Mouse (Mus musculus): Measurements from ENCODE around the gene Mtor.

Gene Mtor

GRCm38 (mm10) chr4:148435657-148436330 is 12.6 kb upstream of the Mtor start:
- in situ Hi-C loops (cut with MboI; ENCODE audit: unreplicated experiment in 2 of 2) = loop anchor here (10.0 kb wide), 2 partner anchors 321 to 481 kb away; no protein-coding TSS in a partner anchor

- in situ Hi-C loops (cut with MboI; ENCODE audit: unreplicated experiment in 2 of 2) = no loop called here
These were observed 6.5 kb upstream of the Mtor start for GRCm38 (mm10) chr4:148441931-148442330.

- in situ Hi-C loops (cut with MboI; ENCODE audit: unreplicated experiment in 2 of 2) = no loop called here
These were observed 5.8 kb upstream of the Mtor start for GRCm38 (mm10) chr4:148442598-148442997.

GRCm38 (mm10) chr4:148444250-148444967 is 4.0 kb upstream of the Mtor start, which contains the start of gene Ubiad1:
Gene Ubiad1 (minus strand): TSS chr4:148444771.
- in situ Hi-C loops (cut with MboI; ENCODE audit: unreplicated experiment in 2 of 2) = no loop called here

GRCm38 (mm10) chr4:148448853-148449245 is 438 bp downstream of the Mtor start:
- in situ Hi-C loops (cut with MboI; ENCODE audit: unreplicated experiment in 2 of 2) = no loop called here

GRCm38 (mm10) chr4:148453707-148454106 is 5.3 kb downstream of the Mtor start:
- in situ Hi-C loops (cut with MboI; ENCODE audit: unreplicated experiment in 2 of 2) = no loop called here

GRCm38 (mm10) chr4:148455477-148456025 is 7.1 kb downstream of the Mtor start:
- in situ Hi-C loops (cut with MboI; ENCODE audit: unreplicated experiment in 2 of 2) = no loop called here

- in situ Hi-C loops (cut with MboI; ENCODE audit: unreplicated experiment in 2 of 2) = loop anchor here in 1 of 2 experiments (10.0 kb wide), 1 partner anchor 286 kb away; no protein-coding TSS in a partner anchor
These were observed 12.4 kb downstream of the Mtor start for GRCm38 (mm10) chr4:148460656-148461284.

GRCm38 (mm10) chr4:148461772-148462171 is 13.4 kb downstream of the Mtor start:
- in situ Hi-C loops (cut with MboI; ENCODE audit: unreplicated experiment in 2 of 2) = loop anchor here in 1 of 2 experiments (10.0 kb wide), 1 partner anchor 287 kb away; no protein-coding TSS in a partner anchor

- in situ Hi-C loops (cut with MboI; ENCODE audit: unreplicated experiment in 2 of 2) = loop anchor here in 1 of 2 experiments (10.0 kb wide), 1 partner anchor 288 kb away; no protein-coding TSS in a partner anchor
These were observed 14.3 kb downstream of the Mtor start for GRCm38 (mm10) chr4:148462717-148463116.

- in situ Hi-C loops (cut with MboI; ENCODE audit: unreplicated experiment in 2 of 2) = loop anchor here in 1 of 2 experiments (10.0 kb wide), 1 partner anchor 289 kb away; no protein-coding TSS in a partner anchor
These were observed 15.0 kb downstream of the Mtor start for GRCm38 (mm10) chr4:148463208-148463960.

GRCm38 (mm10) chr4:148464301-148464700 is 15.9 kb downstream of the Mtor start:
- in situ Hi-C loops (cut with MboI; ENCODE audit: unreplicated experiment in 2 of 2) = loop anchor here in 1 of 2 experiments (10.0 kb wide), 1 partner anchor 290 kb away; no protein-coding TSS in a partner anchor

GRCm38 (mm10) chr4:148464869-148465268 is 16.5 kb downstream of the Mtor start:
- in situ Hi-C loops (cut with MboI; ENCODE audit: unreplicated experiment in 2 of 2) = loop anchor here in 1 of 2 experiments (10.0 kb wide), 1 partner anchor 290 kb away; no protein-coding TSS in a partner anchor

- in situ Hi-C loops (cut with MboI; ENCODE audit: unreplicated experiment in 2 of 2) = loop anchor here in 1 of 2 experiments (10.0 kb wide), 1 partner anchor 292 kb away; no protein-coding TSS in a partner anchor
These were observed 18.2 kb downstream of the Mtor start for GRCm38 (mm10) chr4:148466511-148467079.

- in situ Hi-C loops (cut with MboI; ENCODE audit: unreplicated experiment in 2 of 2) = loop anchor here in 1 of 2 experiments (10.0 kb wide), 1 partner anchor 294 kb away; no protein-coding TSS in a partner anchor
These were observed 20.0 kb downstream of the Mtor start for GRCm38 (mm10) chr4:148468396-148468795.

- in situ Hi-C loops (cut with MboI; ENCODE audit: unreplicated experiment in 2 of 2) = loop anchor here in 1 of 2 experiments (10.0 kb wide), 1 partner anchor 295 kb away; no protein-coding TSS in a partner anchor
These were observed 21.3 kb downstream of the Mtor start for GRCm38 (mm10) chr4:148469487-148470252.

GRCm38 (mm10) chr4:148471363-148471806 is 23.0 kb downstream of the Mtor start:
- in situ Hi-C loops (cut with MboI; ENCODE audit: unreplicated experiment in 2 of 2) = no loop called here

- in situ Hi-C loops (cut with MboI; ENCODE audit: unreplicated experiment in 2 of 2) = no loop called here
These were observed 24.2 kb downstream of the Mtor start for GRCm38 (mm10) chr4:148472436-148473174.

Data from v-Abl transformed pro-B cells (cell line).